In the genomic region with DNA sequence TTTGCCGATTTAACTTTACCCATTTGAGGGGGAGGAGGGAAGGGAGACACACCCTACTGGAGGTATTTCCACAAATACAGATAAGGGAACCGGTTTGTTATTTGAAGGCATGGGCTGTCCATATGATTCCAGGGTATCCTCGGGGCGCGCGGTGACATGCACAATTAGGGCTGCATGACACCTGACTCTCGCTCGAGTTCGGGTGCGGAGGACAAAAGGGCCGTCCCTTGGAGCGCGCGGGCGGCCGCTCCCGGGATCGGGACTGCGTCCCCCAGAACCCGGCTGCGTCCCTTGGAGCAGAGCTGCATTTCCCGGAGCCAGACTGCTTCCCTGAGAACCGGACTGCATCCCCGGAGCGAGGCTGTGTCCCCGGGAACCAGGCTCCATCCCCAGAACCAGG, we compare ENCODE assay signal across 8 mouse cellular contexts.
DNase-seq lines count a peak whose midpoint lies in the region; ATAC-seq lines count a peak whose summit lies in the region.

No protein-coding gene starts in this region.

- H3K4me2 ChIP-seq in hindbrain, embryonic 12.5 days (replicated peaks) = peak overlapping the region; percentile 72

- peaks cover 15% of the 10 kb centered on the region for H3K4me1 ChIP-seq in hindbrain, embryonic 12.5 days

- peak overlapping the region; percentile 98 for H3K9ac ChIP-seq in hindbrain, embryonic 12.5 days

- 0% methylated on average over 26 of the region's 26 CpGs for WGBS in hindbrain, embryonic 12.5 days

- peak; percentile 11 to 17 for DNase-seq in heart, adult 9 months (ENCODE audit: low spot score in 2 of 2)
- DNase-seq in heart, postnatal 4 days = no peak
- DNase-seq in 416B (ENCODE audit: low read depth) = peak; percentile 42
- DNase-seq in c-Kit-positive CD71-positive TER-119-positive erythroid progenitor cells, embryonic 14.5 days (ENCODE audit: low spot score) = peak; percentile 21
- DNase-seq in lung, postnatal 14 days = peak; percentile 6
- peak; percentile 44 for DNase-seq in yolk sac, embryonic 10.5 days (ENCODE audit: low spot score)
- DNase-seq in gastrocnemius, postnatal 25 days = no peak

- no peaks in the 10 kb centered on the region for H3K27me3 ChIP-seq in hindbrain, embryonic 12.5 days

- peak overlapping the region; percentile 95 for H3K4me3 ChIP-seq in hindbrain, embryonic 12.5 days

- peak overlapping the region; percentile 96 for H3K27ac ChIP-seq in hindbrain, embryonic 12.5 days

- H3K36me3 ChIP-seq in hindbrain, embryonic 12.5 days = no peaks in the 10 kb centered on the region

- ATAC-seq in hindbrain, embryonic 12.5 days (ENCODE audit: low FRiP score) = peak; percentile 61

- no peaks in the 10 kb centered on the region for H3K9me3 ChIP-seq in hindbrain, embryonic 12.5 days (replicated peaks)

Comparison
In these comparisons a context has a peak if more than half of its experiments do, and no peak if none do; other contexts are left out.
1. DNase-seq: peak in heart, adult 9 months (2 of 2), 416B (single experiment), c-Kit-positive CD71-positive TER-119-positive erythroid progenitor cells, embryonic 14.5 days (single experiment), lung, postnatal 14 days (single experiment) and yolk sac, embryonic 10.5 days (single experiment); none in heart, postnatal 4 days (single experiment) and gastrocnemius, postnatal 25 days (single experiment).